Mouse (Mus musculus) MEL (cell line): ENCODE results near the gene Pcgf1. TPM values are rescaled to one million over a fixed set of nuclear protein-coding genes. Genes with fewer than 3 reads are reported as not detected.

Source experiments
- DNase-seq: peaks from one replicate; pipeline ENCODE4 v3.0.0; 2011; ENCODE audit warnings: low read depth, low spot score
- H3K27ac ChIP-seq: 2 replicates; pipeline ENCODE4 v1.5.1; 2012; ENCODE audit warnings: low read depth, mild to moderate bottlenecking, control low read depth, low read length, moderate library complexity; ENCODE audit not compliant: control insufficient read depth
- H3K27me3 ChIP-seq, 2 experiments: fragments of 150-350 bp in 1 of 2; sonication (generic) in 1 of 2; 2 replicates each; pipeline ENCODE4 v1.6.1; 2012; ENCODE audit warnings: low read length in 2 of 2, mild to moderate bottlenecking in 2 of 2, improper control_type of control experiment in 1 of 2, moderate library complexity in 1 of 2; ENCODE audit not compliant: insufficient read depth in 2 of 2, control insufficient read depth in 1 of 2
- H3K36me3 ChIP-seq, 2 experiments: 2 replicates each; pipeline ENCODE4 v1.6.1; 2012 to 2014; ENCODE audit warnings: low read length in 2 of 2, improper control_type of control experiment in 1 of 2, inconsistent platforms in 1 of 2, mild to moderate bottlenecking in 1 of 2; ENCODE audit not compliant: insufficient read depth in 2 of 2, control insufficient read depth in 1 of 2
- H3K4me1 ChIP-seq, 2 experiments: fragments of 150-350 bp in 1 of 2; sonication (generic) in 1 of 2; 2 replicates each; pipeline ENCODE4 v1.6.1; 2012; ENCODE audit warnings: low read length in 2 of 2, improper control_type of control experiment in 1 of 2, mild to moderate bottlenecking in 1 of 2; ENCODE audit not compliant: insufficient read depth in 2 of 2, control insufficient read depth in 1 of 2
- H3K4me3 ChIP-seq, 2 experiments: fragments of 150-350 bp in 1 of 2; sonication (generic) in 1 of 2; 2 replicates each; pipeline ENCODE4 v1.5.1; 2012; ENCODE audit warnings: low read depth in 2 of 2, low read length in 2 of 2, mild to moderate bottlenecking in 2 of 2, moderate library complexity in 2 of 2, control low read depth in 1 of 2, improper control_type of control experiment in 1 of 2; ENCODE audit not compliant: control insufficient read depth in 1 of 2, insufficient read depth in 1 of 2
- H3K79me2 ChIP-seq: 2 replicates; pipeline ENCODE4 v1.6.1; 2012; ENCODE audit warnings: mild to moderate bottlenecking, low read length, moderate library complexity; ENCODE audit not compliant: control insufficient read depth, poor library complexity, insufficient read depth
- H3K9ac ChIP-seq: 2 replicates; pipeline ENCODE4 v1.6.1; 2012; ENCODE audit warnings: low read depth, mild to moderate bottlenecking, control low read depth, low read length, moderate library complexity; ENCODE audit not compliant: control insufficient read depth, poor library complexity, severe bottlenecking
- H3K9me3 ChIP-seq: fragments of 150-350 bp; sonication (generic); replicated peaks from 2 replicates; pipeline ENCODE4 v1.6.1; 2012; ENCODE audit warnings: mild to moderate bottlenecking, low read length, improper control_type of control experiment, moderate library complexity; ENCODE audit not compliant: insufficient read depth
- BHLHE40 ChIP-seq: IDR thresholded peaks from 2 replicates; pipeline ENCODE4 v1.6.1; 2012; ENCODE audit warnings: low read depth, mild to moderate bottlenecking, inconsistent platforms, low read length, improper control_type of control experiment, borderline replicate concordance
- CHD2 ChIP-seq: IDR thresholded peaks from 2 replicates; pipeline ENCODE4 v1.6.1; 2011; ENCODE audit warnings: low read length, improper control_type of control experiment
- CTCF ChIP-seq, 3 experiments: IDR thresholded peaks in 2 of 3; conservative IDR thresholded peaks in 1 of 3; 2 replicates each; pipeline ENCODE4 v1.5.1; 2011 to 2012; ENCODE audit warnings: low read length in 3 of 3, low read depth in 2 of 3, mild to moderate bottlenecking in 2 of 3, improper control_type of control experiment in 1 of 3, inconsistent platforms in 1 of 3, mixed read lengths in 1 of 3, moderate library complexity in 1 of 3; ENCODE audit not compliant: control insufficient read depth in 1 of 3, insufficient read depth in 1 of 3, poor library complexity in 1 of 3, severe bottlenecking in 1 of 3
- E2F4 ChIP-seq: IDR thresholded peaks from 2 replicates; pipeline ENCODE4 v1.6.1; 2011; ENCODE audit warnings: low read depth, low read length, improper control_type of control experiment, borderline replicate concordance
- ELF1 ChIP-seq: IDR thresholded peaks from 2 replicates; pipeline ENCODE4 v1.6.1; 2014; ENCODE audit warnings: low read depth, mild to moderate bottlenecking, inconsistent platforms, low read length, improper control_type of control experiment, moderate library complexity
- EP300 ChIP-seq, 2 experiments: IDR thresholded peaks; 2 replicates each; pipeline ENCODE4 v1.6.1; 2011; ENCODE audit warnings: improper control_type of control experiment in 2 of 2, low read length in 2 of 2, low read depth in 1 of 2, mild to moderate bottlenecking in 1 of 2
- ETS1 ChIP-seq: IDR thresholded peaks from 2 replicates; pipeline ENCODE4 v1.6.1; 2012; ENCODE audit warnings: low read depth, mild to moderate bottlenecking, inconsistent platforms, low read length, improper control_type of control experiment, moderate library complexity
- GABPA ChIP-seq: IDR thresholded peaks from 2 replicates; pipeline ENCODE4 v1.6.1; 2012; ENCODE audit warnings: low read depth, mild to moderate bottlenecking, inconsistent platforms, low read length, improper control_type of control experiment, moderate library complexity
- GATA1 ChIP-seq: IDR thresholded peaks from 2 replicates; pipeline ENCODE4 v1.6.1; 2011; ENCODE audit warnings: low read depth, low read length, improper control_type of control experiment
- HCFC1 ChIP-seq: IDR thresholded peaks from 2 replicates; pipeline ENCODE4 v1.6.1; 2012; ENCODE audit warnings: low read depth, mild to moderate bottlenecking, inconsistent platforms, low read length, improper control_type of control experiment, moderate library complexity
- JUND ChIP-seq: IDR thresholded peaks from 2 replicates; pipeline ENCODE4 v1.6.1; 2011; ENCODE audit warnings: low read depth, mild to moderate bottlenecking, improper control_type of control experiment, low read length
- KAT2A ChIP-seq: conservative IDR thresholded peaks from 2 replicates; pipeline ENCODE4 v1.6.1; 2012; ENCODE audit warnings: low read depth, low read length, improper control_type of control experiment, inconsistent platforms
- MAFK ChIP-seq: IDR thresholded peaks from 2 replicates; pipeline ENCODE4 v1.6.1; 2011; ENCODE audit warnings: low read depth, mild to moderate bottlenecking, low read length, improper control_type of control experiment, borderline replicate concordance
- MAX ChIP-seq: IDR thresholded peaks from 2 replicates; pipeline ENCODE4 v1.6.1; 2011; ENCODE audit warnings: low read length, improper control_type of control experiment
- MYB ChIP-seq: IDR thresholded peaks from 2 replicates; pipeline ENCODE4 v1.6.1; 2011; ENCODE audit warnings: mild to moderate bottlenecking, low read depth, low read length, improper control_type of control experiment
- MYC ChIP-seq: IDR thresholded peaks from 2 replicates; pipeline ENCODE4 v1.6.1; 2011; ENCODE audit warnings: low read depth, mild to moderate bottlenecking, low read length, improper control_type of control experiment, moderate library complexity
- NELFE ChIP-seq: IDR thresholded peaks from 2 replicates; pipeline ENCODE4 v1.6.1; 2011; ENCODE audit warnings: low read depth, low read length, improper control_type of control experiment
- NRF1 ChIP-seq: IDR thresholded peaks from 2 replicates; pipeline ENCODE4 v1.6.1; 2014; ENCODE audit warnings: low read depth, mild to moderate bottlenecking, inconsistent platforms, low read length, improper control_type of control experiment, moderate library complexity; ENCODE audit not compliant: poor library complexity, insufficient read depth, severe bottlenecking
- POLR2A ChIP-seq, 2 experiments: IDR thresholded peaks; 2 replicates each; pipeline ENCODE4 v1.6.1; 2011 to 2012; ENCODE audit warnings: low read length in 2 of 2, mild to moderate bottlenecking in 2 of 2, control low read depth in 1 of 2, improper control_type of control experiment in 1 of 2, low read depth in 1 of 2, moderate library complexity in 1 of 2; ENCODE audit not compliant: control insufficient read depth in 1 of 2, insufficient read depth in 1 of 2, poor library complexity in 1 of 2
- POLR2AphosphoS2 ChIP-seq: IDR thresholded peaks from 2 replicates; pipeline ENCODE4 v1.6.1; 2011; ENCODE audit warnings: low read length, improper control_type of control experiment
- POLR2AphosphoS5 ChIP-seq: IDR thresholded peaks from 2 replicates; pipeline ENCODE4 v1.6.1; 2012; ENCODE audit warnings: low read depth, borderline replicate concordance, mild to moderate bottlenecking, inconsistent platforms, low read length, moderate library complexity, mixed read lengths
- RAD21 ChIP-seq: IDR thresholded peaks from 2 replicates; pipeline ENCODE4 v1.6.1; 2011; ENCODE audit warnings: mild to moderate bottlenecking, low read depth, low read length, improper control_type of control experiment
- RCOR1 ChIP-seq: IDR thresholded peaks from 2 replicates; pipeline ENCODE4 v1.6.1; 2012; ENCODE audit warnings: low read depth, mild to moderate bottlenecking, inconsistent platforms, low read length, improper control_type of control experiment
- SIN3A ChIP-seq: IDR thresholded peaks from 2 replicates; pipeline ENCODE4 v1.6.1; 2012; ENCODE audit warnings: low read length, improper control_type of control experiment, inconsistent platforms
- TAL1 ChIP-seq: IDR thresholded peaks from 2 replicates; pipeline ENCODE4 v1.6.1; 2012; ENCODE audit warnings: mild to moderate bottlenecking, inconsistent platforms, low read length, moderate library complexity, mixed read lengths
- TBP ChIP-seq: IDR thresholded peaks from 2 replicates; pipeline ENCODE4 v1.8.0; 2011; ENCODE audit warnings: low read depth, low read length, improper control_type of control experiment
- TCF12 ChIP-seq: IDR thresholded peaks from 2 replicates; pipeline ENCODE4 v1.6.1; 2014; ENCODE audit warnings: low read depth, mild to moderate bottlenecking, inconsistent platforms, low read length, improper control_type of control experiment, moderate library complexity
- UBTF ChIP-seq: IDR thresholded peaks from 2 replicates; pipeline ENCODE4 v1.6.1; 2012; ENCODE audit warnings: low read depth, mild to moderate bottlenecking, inconsistent platforms, low read length, improper control_type of control experiment, moderate library complexity, borderline replicate concordance; ENCODE audit not compliant: insufficient read depth
- USF1 ChIP-seq: IDR thresholded peaks from 2 replicates; pipeline ENCODE4 v1.6.1; 2014; ENCODE audit warnings: low read depth, mild to moderate bottlenecking, inconsistent platforms, low read length, improper control_type of control experiment, moderate library complexity
- USF2 ChIP-seq, 2 experiments: IDR thresholded peaks; 2 replicates each; pipeline ENCODE4 v1.6.1; 2011 to 2012; ENCODE audit warnings: improper control_type of control experiment in 2 of 2, low read length in 2 of 2, borderline replicate concordance in 1 of 2, inconsistent platforms in 1 of 2, low read depth in 1 of 2, mild to moderate bottlenecking in 1 of 2; ENCODE audit not compliant: insufficient read depth in 1 of 2
- ZC3H11A ChIP-seq: IDR thresholded peaks from 2 replicates; pipeline ENCODE4 v1.6.1; 2012; ENCODE audit warnings: low read depth, mild to moderate bottlenecking, inconsistent platforms, low read length, improper control_type of control experiment
- ZKSCAN1 ChIP-seq: IDR thresholded peaks from 2 replicates; pipeline ENCODE4 v1.6.1; 2012; ENCODE audit warnings: low read depth, mild to moderate bottlenecking, inconsistent platforms, low read length, improper control_type of control experiment, moderate library complexity
- ZMIZ1 ChIP-seq: IDR thresholded peaks from 2 replicates; pipeline ENCODE4 v1.6.1; 2012; ENCODE audit warnings: low read depth, mild to moderate bottlenecking, inconsistent platforms, low read length, improper control_type of control experiment, moderate library complexity
- ZNF384 ChIP-seq: IDR thresholded peaks from 2 replicates; pipeline ENCODE4 v1.6.1; 2012; ENCODE audit warnings: low read depth, mild to moderate bottlenecking, inconsistent platforms, low read length, improper control_type of control experiment
- polyA plus RNA-seq, 2 experiments: library from polyadenylated mRNA; stranded (reverse) in 1 of 2; unstranded in 1 of 2; fragments of >175 nt in 1 of 2; fragments of >200 nt in 1 of 2; gene quantifications; 2 replicates each; pipeline versions ENCODE4 v1.2.1 to v1.2.4; 2012; ENCODE audit warnings: low replicate concordance in 2 of 2, low read depth in 1 of 2; ENCODE audit not compliant: insufficient read length in 2 of 2, insufficient read depth in 1 of 2, missing spikeins in 1 of 2
- total RNA-seq: library from RNA; depleted of rRNA; stranded (reverse); fragments of 300-350 nt; gene quantifications from 2 replicates; pipeline ENCODE4 v1.2.3, GENCODE M21; 2012

Pcgf1 gene
- total and polyA plus RNA-seq, 3 experiments: 18.2 to 25.2 TPM; not detected in 1

- TF ChIP-seq HCFC1: no peak
- TF ChIP-seq UBTF: no peak
- TF ChIP-seq NRF1: no peak
- TF ChIP-seq, all 39 proteins: peak for 6
Measured at GRCm38 (mm10) chr6:83074979-83075378, 2.7 kb upstream of the Pcgf1 start (continued).

GRCm38 (mm10) chr6:83078324-83078858, 722 bp downstream of the Pcgf1 start:
- peak; percentile 98 for DNase-seq
- no peaks in the 10 kb centered on the region for H3K9me3 ChIP-seq
- H3K4me3 ChIP-seq: peak overlapping the region; percentile 78 to 88
- peaks cover 11% of the 10 kb centered on the region for H3K79me2 ChIP-seq
- peaks cover 0 to 13% of the 10 kb centered on the region in 2 experiments; a peak in 2 of 4 replicates for H3K4me1 ChIP-seq
- peaks cover 0 to 9% of the 10 kb centered on the region in 2 experiments; a peak in 2 of 4 replicates for H3K36me3 ChIP-seq
- H3K27ac ChIP-seq: peak overlapping the region; percentile 89
- no peaks in the 10 kb centered on the region for H3K27me3 ChIP-seq
- H3K9ac ChIP-seq: peak overlapping the region; percentile 87
- peak; percentile 76 for TF ChIP-seq HCFC1
- TF ChIP-seq TAL1: no peak
- TF ChIP-seq MAFK: no peak
- TF ChIP-seq CTCF (IDR thresholded peaks at IDR 0.05 in 2 of 3, conservative IDR thresholded peaks at IDR 0.05 in 1 of 3; ENCODE audit: control insufficient read depth in 1 of 3, insufficient read depth in 1 of 3, low read depth in 2 of 3, low read length in 3 of 3, poor library complexity in 1 of 3, severe bottlenecking in 1 of 3): peak in 2 of 3 experiments; percentile 43 to 51; a peak in 5 of 6 replicates
- TF ChIP-seq NRF1: peak; percentile 91
- peak; percentile 66; the same call in 1 of the 2 replicates for TF ChIP-seq E2F4
- no peak; the same call in 1 of the 2 replicates for TF ChIP-seq KAT2A
- peak; percentile 92 for TF ChIP-seq GATA1
- TF ChIP-seq POLR2AphosphoS5: no peak
- 0 out of 2 replicates have a peak, but pooled peaks have one; percentile 29 for TF ChIP-seq POLR2AphosphoS2
- no peak for TF ChIP-seq TCF12
- TF ChIP-seq GABPA: no peak
- peak; percentile 70 for TF ChIP-seq TBP
- TF ChIP-seq USF1: peak; percentile 64
- no peak for TF ChIP-seq ZNF384
- TF ChIP-seq BHLHE40: no peak
- no peak for TF ChIP-seq ZC3H11A
- TF ChIP-seq EP300 (IDR thresholded peaks at IDR 0.05; ENCODE audit: low read depth in 1 of 2, low read length in 2 of 2): no peak
- peak; percentile 17 for TF ChIP-seq RAD21
- no peak for TF ChIP-seq USF2 (IDR thresholded peaks at IDR 0.05; ENCODE audit: borderline replicate concordance in 1 of 2, insufficient read depth in 1 of 2, low read depth in 1 of 2, low read length in 2 of 2)
- TF ChIP-seq SIN3A: peak; percentile 72
- 0 out of 2 replicates have a peak, but pooled peaks have one; percentile 58 for TF ChIP-seq MYC
- no peak for TF ChIP-seq UBTF
- TF ChIP-seq ETS1: no peak
- peak in 1 of 2 experiments; percentile 65; a peak in 1 of 4 replicates for TF ChIP-seq POLR2A (IDR thresholded peaks at IDR 0.05; ENCODE audit: control insufficient read depth in 1 of 2, insufficient read depth in 1 of 2, low read depth in 1 of 2, low read length in 2 of 2, poor library complexity in 1 of 2)
- TF ChIP-seq MYB: no peak
- peak; percentile 32; the same call in 1 of the 2 replicates for TF ChIP-seq ZMIZ1
- TF ChIP-seq ZKSCAN1: no peak
- TF ChIP-seq NELFE: peak; percentile 74
- TF ChIP-seq JUND: no peak
- peak; percentile 94 for TF ChIP-seq ELF1
- no peak for TF ChIP-seq CHD2
- no peak for TF ChIP-seq MAX
- no peak for TF ChIP-seq RCOR1
